Mouse (Mus musculus) thymus, adult 2 months (tissue): ENCODE measurements around the gene Dbx2. TPM values are rescaled to one million over a fixed set of nuclear protein-coding genes. Genes with fewer than 3 reads are reported as not detected.

Source experiments
- DNase-seq: peaks from one replicate; pipeline ENCODE4 v3.0.0; 2021
- H3K27ac ChIP-seq: fragments of 200-500 bp; 2 replicates; pipeline ENCODE4 v1.5.1; 2012; ENCODE audit warnings: low read length, control low read depth; ENCODE audit not compliant: control insufficient read depth, insufficient read depth
- H3K27me3 ChIP-seq: fragments of 200-500 bp; 2 replicates; pipeline ENCODE4 v1.6.1; 2012; ENCODE audit warnings: mild to moderate bottlenecking, low read length, moderate library complexity, mixed read lengths; ENCODE audit not compliant: control insufficient read depth, insufficient read depth
- H3K36me3 ChIP-seq: fragments of 200-500 bp; 2 replicates; pipeline ENCODE4 v1.6.1; 2012; ENCODE audit warnings: mild to moderate bottlenecking, low read length, moderate library complexity; ENCODE audit not compliant: control insufficient read depth, insufficient read depth
- H3K4me1 ChIP-seq: fragments of 200-500 bp; replicated peaks from 2 replicates; pipeline ENCODE4 v1.6.1; 2012; ENCODE audit warnings: low read length; ENCODE audit not compliant: control insufficient read depth, insufficient read depth
- H3K4me3 ChIP-seq: fragments of 200-500 bp; 2 replicates; pipeline ENCODE4 v1.5.1; 2012; ENCODE audit warnings: mild to moderate bottlenecking, low read length, control low read depth, moderate library complexity; ENCODE audit not compliant: control insufficient read depth, insufficient read depth
- CTCF ChIP-seq: fragments of 200-500 bp; IDR thresholded peaks from 2 replicates; pipeline ENCODE4 v1.5.1; 2012; ENCODE audit warnings: mild to moderate bottlenecking, control low read depth, low read length, moderate library complexity, borderline replicate concordance; ENCODE audit not compliant: control insufficient read depth, poor library complexity, insufficient read depth; ENCODE audit errors: extremely low read depth
- POLR2A ChIP-seq: fragments of 200-500 bp; IDR thresholded peaks from 2 replicates; pipeline ENCODE4 v1.6.1; 2012; ENCODE audit warnings: mild to moderate bottlenecking, low read length, control low read depth, moderate library complexity; ENCODE audit not compliant: control insufficient read depth, poor library complexity, insufficient read depth; ENCODE audit errors: extremely low read depth
- WGBS: fragments of 180-500 bp; shearing (Covaris S2); methylation state at CpG from one replicate; pipeline ENCODE4 v1.1.7; 2018; 5-methylcytosine and 5-hydroxymethylcytosine counted together
- polyA plus RNA-seq: library from polyadenylated mRNA; depleted of rRNA; stranded (reverse); fragments of >200 nt; gene quantifications from 2 replicates; pipeline ENCODE4 v1.2.3, GENCODE M21; 2012

The Dbx2 gene
- polyA plus RNA-seq, 1 experiment: 0.19 TPM

- no peaks in the 10 kb centered on the region for H3K27me3 ChIP-seq
- TF ChIP-seq CTCF (no peak), POLR2A (no peak)
- no peak overlapping the region for H3K4me3 ChIP-seq
- H3K36me3 ChIP-seq: no peaks in the 10 kb centered on the region
- no peaks in the 10 kb centered on the region for H3K4me1 ChIP-seq
- no peak overlapping the region for H3K27ac ChIP-seq
- 91% methylated on average over 4 of the region's 4 CpGs for WGBS
- no peak for DNase-seq
These were observed 26.9 kb upstream of the Dbx2 start for GRCm38 (mm10) chr15:95682620-95683019.

- H3K27me3 ChIP-seq: no peaks in the 10 kb centered on the region
- no peak overlapping the region for H3K27ac ChIP-seq
- DNase-seq: no peak
- no peaks in the 10 kb centered on the region for H3K36me3 ChIP-seq
- TF ChIP-seq POLR2A: no peak
- TF ChIP-seq CTCF: no peak
- H3K4me1 ChIP-seq: no peaks in the 10 kb centered on the region
- H3K4me3 ChIP-seq: no peak overlapping the region
- 82% methylated on average over 4 of the region's 4 CpGs for WGBS
These were observed 19.9 kb upstream of the Dbx2 start for GRCm38 (mm10) chr15:95675645-95676044.

- TF ChIP-seq CTCF: no peak
- no peak for TF ChIP-seq POLR2A
- H3K27me3 ChIP-seq: no peaks in the 10 kb centered on the region
- WGBS: 95% methylated on average over 2 of the region's 2 CpGs
- H3K27ac ChIP-seq: no peak overlapping the region
- no peaks in the 10 kb centered on the region for H3K4me1 ChIP-seq
- no peak for DNase-seq
- H3K4me3 ChIP-seq: no peak overlapping the region
- no peaks in the 10 kb centered on the region for H3K36me3 ChIP-seq
These were observed 19.4 kb upstream of the Dbx2 start for GRCm38 (mm10) chr15:95675176-95675575.

DNA sequence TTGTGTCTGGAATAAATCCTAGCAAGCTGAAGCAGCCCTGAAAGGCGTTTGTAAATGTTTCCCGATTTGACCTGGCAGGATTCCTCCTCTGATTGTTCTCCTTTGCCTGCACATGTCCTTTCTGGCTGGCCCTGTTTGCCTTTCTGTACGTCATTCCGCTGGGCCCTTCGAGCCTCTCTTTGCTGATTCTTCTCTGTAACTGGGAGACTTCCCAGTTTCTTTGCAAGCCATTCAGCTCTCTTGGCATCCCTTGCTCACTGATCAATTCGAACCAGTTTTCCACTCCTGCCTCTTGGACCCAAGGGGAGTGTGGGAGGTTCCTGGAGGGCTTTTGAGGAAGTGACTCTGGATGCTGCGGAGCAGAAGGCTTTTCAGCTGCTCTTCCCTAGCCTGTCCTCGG lies 11.4 kb upstream of the Dbx2 start:
- Histone ChIP-seq H3K4me3 (no peak overlapping the region), H3K36me3 (no peaks in the 10 kb centered on the region), H3K4me1 (no peaks in the 10 kb centered on the region), H3K27me3 (no peaks in the 10 kb centered on the region), H3K27ac (no peak overlapping the region)
- 52% methylated on average over 8 of the region's 8 CpGs for WGBS
- DNase-seq: no peak
- TF ChIP-seq POLR2A (no peak), CTCF (no peak)

GRCm38 (mm10) chr15:95665002-95665401 lies 9.2 kb upstream of the Dbx2 start:
- no peaks in the 10 kb centered on the region for H3K36me3 ChIP-seq

GRCm38 (mm10) chr15:95661718-95662117 lies 6.0 kb upstream of the Dbx2 start:
- Histone ChIP-seq H3K36me3 (no peaks in the 10 kb centered on the region), H3K4me3 (no peak overlapping the region), H3K27ac (no peak overlapping the region), H3K27me3 (no peaks in the 10 kb centered on the region), H3K4me1 (no peaks in the 10 kb centered on the region)
- TF ChIP-seq CTCF: no peak
- TF ChIP-seq POLR2A: no peak
- 93% methylated on average over 2 of the region's 2 CpGs for WGBS
- no peak for DNase-seq

More at GRCm38 (mm10) chr15:95665002-95665401, 9.2 kb upstream of the Dbx2 start:
- Histone ChIP-seq H3K27ac (no peak overlapping the region), H3K4me3 (no peak overlapping the region), H3K4me1 (no peaks in the 10 kb centered on the region), H3K27me3 (no peaks in the 10 kb centered on the region)
- no peak for DNase-seq
- TF ChIP-seq POLR2A (no peak), CTCF (no peak)
- WGBS: 92% methylated on average over 4 of the region's 4 CpGs

DNA sequence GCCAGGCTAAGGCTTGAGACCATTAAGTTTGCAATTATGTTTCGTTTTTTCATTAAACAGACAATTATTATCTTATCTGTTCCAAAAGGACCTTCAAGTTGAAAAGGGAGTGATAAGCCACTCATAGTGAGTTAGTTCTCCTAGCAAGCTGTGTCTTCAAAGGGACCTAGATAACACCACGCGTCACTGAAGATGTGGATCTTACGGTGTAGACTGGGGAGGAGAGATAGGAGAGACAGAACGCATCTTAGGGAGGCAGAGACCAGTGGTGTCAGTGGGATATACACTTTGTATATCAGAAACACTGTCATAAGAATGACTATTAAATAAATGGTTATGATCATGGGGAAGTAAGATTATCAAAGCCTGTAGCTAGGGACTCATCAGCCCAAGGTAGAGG lies 4.6 kb upstream of the Dbx2 start:
- no peaks in the 10 kb centered on the region for H3K27me3 ChIP-seq
- H3K27ac ChIP-seq: no peak overlapping the region
- no peak for DNase-seq
- H3K4me3 ChIP-seq: no peak overlapping the region
- no peaks in the 10 kb centered on the region for H3K4me1 ChIP-seq
- TF ChIP-seq CTCF (no peak), POLR2A (no peak)
- 92% methylated on average over 5 of the region's 5 CpGs for WGBS
- no peaks in the 10 kb centered on the region for H3K36me3 ChIP-seq
